Mouse (Mus musculus) small intestine, adult 2 months (tissue): ENCODE measurements around the gene Armh1.

Experiments
- CTCF ChIP-seq: fragments of 200-500 bp; IDR thresholded peaks from 2 replicates; pipeline ENCODE4 v1.5.1; 2012; ENCODE audit warnings: low read depth, mild to moderate bottlenecking, control low read depth, inconsistent platforms, low read length, moderate library complexity, mixed read lengths; ENCODE audit not compliant: insufficient replicate concordance, insufficient read length; ENCODE audit errors: extremely low read depth
- POLR2A ChIP-seq: fragments of 200-500 bp; IDR thresholded peaks from 2 replicates; pipeline ENCODE4 v1.6.1; 2012; ENCODE audit warnings: low read depth, mild to moderate bottlenecking, control low read depth, inconsistent platforms, low read length, moderate library complexity

- no peak for TF ChIP-seq CTCF
- no peak for TF ChIP-seq POLR2A
These were observed 830 bp upstream of the Armh1 start for GRCm38 (mm10) chr4:117252755-117253154.
